Mouse (Mus musculus) limb, embryonic 13.5 days (tissue): Measurements from ENCODE around the gene Zgrf1. TPM values are rescaled to one million over a fixed set of nuclear protein-coding genes. Genes with fewer than 3 reads are reported as not detected.

Experiments
- ATAC-seq: fragments of 200-750 bp; cut with Nextera tagmentation; 2 replicates; pipeline ENCODE4 v1.8.0; 2017; ENCODE audit warnings: low read depth, moderate number of reproducible peaks, moderate TSS enrichment; ENCODE audit not compliant: low FRiP score
- H3K27ac ChIP-seq: fragments of 300-500 bp; sonication (generic); 2 replicates; pipeline ENCODE4 v1.5.1; 2015; ENCODE audit warnings: inconsistent platforms, mild to moderate bottlenecking, moderate library complexity
- H3K27me3 ChIP-seq: fragments of 300-500 bp; sonication (generic); 2 replicates; pipeline ENCODE4 v1.6.1; 2015; ENCODE audit warnings: mild to moderate bottlenecking, inconsistent platforms
- H3K36me3 ChIP-seq: fragments of 300-500 bp; sonication (generic); 2 replicates; pipeline ENCODE4 v1.6.1; 2015; ENCODE audit warnings: inconsistent platforms, mild to moderate bottlenecking, moderate library complexity
- H3K4me1 ChIP-seq: fragments of 300-500 bp; sonication (generic); 2 replicates; pipeline ENCODE4 v1.6.1; 2015; ENCODE audit warnings: inconsistent platforms
- H3K4me2 ChIP-seq: fragments of 300-500 bp; sonication (generic); replicated peaks from 2 replicates; pipeline ENCODE4 v1.6.1; 2015; ENCODE audit warnings: inconsistent platforms, mild to moderate bottlenecking, moderate library complexity
- H3K4me3 ChIP-seq: fragments of 300-500 bp; sonication (generic); 2 replicates; pipeline ENCODE4 v1.5.1; 2015; ENCODE audit warnings: moderate library complexity, mild to moderate bottlenecking, inconsistent platforms
- H3K9ac ChIP-seq: fragments of 300-500 bp; sonication (generic); 2 replicates; pipeline ENCODE4 v1.6.1; 2015; ENCODE audit warnings: mild to moderate bottlenecking, inconsistent platforms
- H3K9me3 ChIP-seq: fragments of 300-500 bp; sonication (generic); 2 replicates; pipeline ENCODE4 v1.6.1; 2016; ENCODE audit warnings: inconsistent platforms
- WGBS: fragments of 180-500 bp; shearing (Covaris S2); methylation state at CpG from one replicate; pipeline ENCODE4 v1.1.7; 2015; 5-methylcytosine and 5-hydroxymethylcytosine counted together
- polyA plus RNA-seq: library from polyadenylated mRNA; unstranded; fragments of >200 nt; fragmentation: Nextera tagmentation; extraction: Ambion mirVana; gene quantifications from 2 replicates; pipeline ENCODE4 v1.2.1, GENCODE M21; 2015

The Zgrf1 gene
- polyA plus RNA-seq, 1 experiment from 2014 or later: 10.6 TPM

DNA sequence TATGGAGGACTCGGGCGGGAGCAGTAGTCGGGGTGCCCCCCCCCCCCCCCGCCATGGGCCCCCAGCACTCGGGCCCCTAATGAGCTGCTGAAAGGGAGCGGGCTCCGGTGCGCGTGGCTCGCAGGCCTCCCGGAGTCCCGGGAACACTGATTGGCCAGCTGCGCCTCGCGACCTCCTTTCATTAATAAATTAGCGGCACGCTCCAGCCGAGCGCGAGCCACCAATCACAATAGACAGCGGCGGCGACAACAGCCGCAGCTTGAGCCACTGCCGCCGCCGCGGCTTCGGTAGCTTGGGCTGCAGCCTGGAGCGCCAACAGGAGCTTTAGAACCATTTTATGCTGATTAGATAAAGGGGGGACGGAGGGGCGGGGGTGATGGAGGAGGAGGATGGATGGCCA, 79.2 kb downstream of the Zgrf1 start:
- Histone ChIP-seq H3K27ac (no peak overlapping the region), H3K36me3 (no peaks in the 10 kb centered on the region), H3K4me2 (peak overlapping the region; percentile 75), H3K9ac (no peak overlapping the region), H3K4me3 (peak overlapping the region; percentile 44), H3K4me1 (peaks cover 40% of the 10 kb centered on the region), H3K9me3 (no peaks in the 10 kb centered on the region), H3K27me3 (peaks cover 95% of the 10 kb centered on the region)
- 0 out of 2 replicates have a peak, but pooled peaks have one; percentile 30 for ATAC-seq
- 1% methylated on average over 28 of the region's 32 CpGs for WGBS

DNA sequence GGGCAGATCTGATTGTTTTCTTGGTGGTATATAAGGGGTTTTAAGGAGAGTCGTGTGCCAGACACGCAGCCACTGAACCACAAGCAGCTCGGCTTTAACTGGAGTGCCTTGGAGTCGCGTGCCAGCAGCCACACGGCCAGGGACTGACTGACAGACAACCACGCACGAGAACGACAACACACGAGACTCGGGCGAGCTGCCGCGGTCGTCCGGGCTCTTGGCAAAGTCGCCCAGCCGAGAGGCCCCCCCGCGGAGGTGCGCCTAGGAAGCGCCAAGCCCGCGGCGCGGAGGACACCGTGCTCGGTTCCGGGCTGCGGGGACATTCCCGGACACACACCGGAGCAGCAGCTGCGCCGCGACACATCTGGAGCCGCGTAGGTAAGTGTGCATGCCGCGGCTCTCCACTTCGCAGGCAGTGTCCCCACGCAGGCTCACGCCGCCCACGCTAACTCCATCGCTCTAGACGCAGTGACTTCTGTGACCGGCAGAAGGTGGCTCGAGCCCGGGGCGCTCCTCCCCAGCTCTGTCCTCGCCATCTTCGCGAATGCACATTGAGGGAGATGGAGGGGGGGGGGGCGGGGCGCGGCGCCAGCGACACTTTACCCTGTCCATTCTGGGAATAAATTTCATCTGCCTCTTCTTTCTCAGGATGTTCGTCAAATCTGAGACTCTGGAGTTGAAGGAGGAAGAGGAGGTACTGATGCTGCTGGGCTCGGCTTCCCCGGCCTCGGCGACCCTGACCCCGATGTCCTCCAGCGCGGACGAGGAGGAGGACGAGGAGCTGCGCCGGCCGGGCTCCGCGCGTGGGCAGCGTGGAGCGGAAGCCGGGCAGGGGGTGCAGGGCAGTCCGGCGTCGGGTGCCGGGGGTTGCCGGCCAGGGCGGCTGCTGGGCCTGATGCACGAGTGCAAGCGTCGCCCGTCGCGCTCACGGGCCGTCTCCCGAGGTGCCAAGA, 80.1 kb downstream of the Zgrf1 start, which contains the start of gene Neurog2:
TSS of gene Neurog2 (plus strand) at position 56 of the 953 bp plus-strand sequence.
- peak within 1 kb of the TSS; percentile 75 for H3K4me2 ChIP-seq
- peak within 1 kb of the TSS; percentile 44 for H3K4me3 ChIP-seq
- H3K9ac ChIP-seq: peak within 1 kb of the TSS; percentile 35; the same call in 1 of the 2 replicates
- H3K27me3 ChIP-seq: peaks cover 95% of the 10 kb centered on the region
- H3K4me1 ChIP-seq: peaks cover 32% of the 10 kb centered on the region
- ATAC-seq: peak; percentile 20; the same call in 1 of the 2 replicates
- WGBS: under 1% methylated on average over 92 of the region's 92 CpGs
- H3K36me3 ChIP-seq: no peaks in the 10 kb centered on the region
- H3K9me3 ChIP-seq: no peaks in the 10 kb centered on the region
- no peak within 1 kb of the TSS for H3K27ac ChIP-seq

DNA sequence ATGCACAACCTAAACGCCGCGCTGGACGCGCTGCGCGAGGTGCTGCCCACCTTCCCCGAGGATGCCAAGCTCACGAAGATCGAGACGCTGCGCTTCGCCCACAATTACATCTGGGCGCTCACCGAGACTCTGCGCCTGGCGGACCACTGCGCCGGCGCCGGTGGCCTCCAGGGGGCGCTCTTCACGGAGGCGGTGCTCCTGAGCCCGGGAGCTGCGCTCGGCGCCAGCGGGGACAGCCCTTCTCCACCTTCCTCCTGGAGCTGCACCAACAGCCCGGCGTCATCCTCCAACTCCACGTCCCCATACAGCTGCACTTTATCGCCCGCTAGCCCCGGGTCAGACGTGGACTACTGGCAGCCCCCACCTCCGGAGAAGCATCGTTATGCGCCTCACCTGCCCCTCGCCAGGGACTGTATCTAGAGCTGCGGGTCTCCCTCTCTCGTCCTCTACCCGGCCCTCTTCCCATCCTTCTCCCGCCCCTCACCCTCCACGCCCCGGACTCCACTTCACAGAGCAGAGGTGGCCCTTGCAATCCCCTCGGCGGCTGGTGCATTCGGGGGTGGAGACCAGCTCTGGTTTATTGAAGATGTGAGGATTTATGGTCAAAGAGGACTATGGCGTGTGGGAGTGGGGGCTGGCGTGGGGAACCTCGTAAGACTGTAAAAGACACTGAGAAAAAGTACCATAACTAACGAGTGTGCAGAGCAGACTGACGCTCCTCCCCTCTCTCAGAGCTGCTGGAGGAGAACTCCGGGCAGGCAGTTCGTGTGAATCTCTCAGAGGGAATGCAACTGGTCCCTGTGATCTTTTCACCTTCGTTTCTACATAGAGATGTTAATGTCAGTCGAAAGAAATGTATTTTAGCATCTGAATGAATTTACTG, 81.1 kb downstream of the Zgrf1 start:
- Histone ChIP-seq H3K9me3 (no peaks in the 10 kb centered on the region), H3K36me3 (no peaks in the 10 kb centered on the region), H3K27ac (no peak overlapping the region), H3K4me1 (peaks cover 26% of the 10 kb centered on the region), H3K9ac (no peak overlapping the region), H3K27me3 (peaks cover 97% of the 10 kb centered on the region), H3K4me3 (peak overlapping the region; percentile 44), H3K4me2 (peak overlapping the region; percentile 75)
- 0% methylated on average over 58 of the region's 58 CpGs for WGBS
- ATAC-seq: peak; percentile 76

DNA sequence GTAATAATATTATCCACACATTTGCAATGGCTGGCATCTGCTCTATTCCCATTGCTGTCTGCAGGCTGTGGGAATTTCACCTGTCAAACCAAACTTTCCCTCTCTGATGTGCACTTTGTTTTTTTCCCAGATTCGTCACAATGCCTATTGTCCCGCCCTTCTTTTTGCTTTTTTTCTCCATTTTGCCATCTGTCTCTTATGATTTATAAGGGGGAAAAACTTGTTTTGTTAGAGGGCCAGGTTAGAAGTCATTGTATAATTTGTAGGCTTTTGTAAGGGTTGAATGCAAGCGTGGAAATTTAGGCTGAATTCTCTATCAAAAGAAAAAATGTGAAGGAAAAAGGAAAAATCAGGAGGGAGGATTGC, 81.7 kb downstream of the Zgrf1 start:
- WGBS: 7% methylated on average over 3 of the region's 3 CpGs
- Histone ChIP-seq H3K4me1 (peaks cover 29% of the 10 kb centered on the region), H3K36me3 (no peaks in the 10 kb centered on the region), H3K27ac (no peak overlapping the region), H3K9me3 (no peaks in the 10 kb centered on the region), H3K4me3 (no peak overlapping the region), H3K27me3 (peaks cover 97% of the 10 kb centered on the region), H3K4me2 (no peak overlapping the region), H3K9ac (no peak overlapping the region)
- ATAC-seq: no peak

DNA sequence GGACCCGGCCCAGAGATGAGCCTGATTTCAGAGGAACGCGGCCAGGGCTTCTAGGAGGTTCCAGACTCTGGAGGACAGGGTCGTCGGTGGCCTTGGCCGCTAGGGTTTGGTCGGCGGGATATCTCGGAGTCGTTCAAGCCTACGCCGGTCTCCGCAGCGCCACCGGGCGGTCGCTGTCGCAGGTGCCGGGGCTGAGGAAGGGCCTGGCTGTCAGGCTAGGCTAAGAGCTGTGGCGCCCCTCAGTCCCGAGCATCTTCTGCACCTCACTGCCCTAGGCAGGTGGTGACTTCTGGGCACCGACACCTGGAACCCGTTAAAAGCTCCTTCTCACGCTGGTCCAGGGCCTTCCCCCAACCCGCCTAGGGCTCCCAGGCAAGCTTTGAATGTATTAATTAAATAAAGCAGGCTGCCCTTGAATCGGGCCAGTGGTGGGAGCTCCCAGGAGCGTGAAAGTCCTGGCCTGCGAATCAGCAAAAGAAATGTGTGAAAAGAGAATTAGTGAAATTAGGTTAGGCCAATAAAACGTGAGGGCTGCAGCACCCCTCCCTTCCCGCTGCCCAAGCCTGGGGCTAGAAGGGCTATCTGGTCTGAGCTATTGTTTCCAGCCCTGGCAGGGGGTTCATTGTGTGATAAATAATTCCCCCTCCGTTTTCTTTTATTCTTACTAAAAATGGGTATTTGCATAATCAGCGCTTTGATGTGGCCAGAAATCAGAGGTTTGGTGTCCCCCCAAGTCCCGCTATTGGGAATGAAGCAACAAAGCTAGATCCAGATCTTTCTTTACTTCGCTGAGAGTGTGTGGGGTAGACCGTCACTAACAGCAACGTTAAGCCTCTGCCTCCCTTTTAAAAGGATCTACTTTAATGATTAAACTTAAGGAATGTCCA, 86.8 kb downstream of the Zgrf1 start:
- Histone ChIP-seq H3K4me1 (peaks cover 14% of the 10 kb centered on the region; the same call in 1 of the 2 replicates), H3K27ac (no peak overlapping the region), H3K9me3 (no peaks in the 10 kb centered on the region), H3K9ac (no peak overlapping the region), H3K4me2 (no peak overlapping the region), H3K36me3 (no peaks in the 10 kb centered on the region), H3K27me3 (peaks cover 97% of the 10 kb centered on the region), H3K4me3 (0 out of 2 replicates have a peak overlapping the region, but pooled peaks have one; percentile 7)
- ATAC-seq: peak; percentile 68
- WGBS: 1% methylated on average over 36 of the region's 36 CpGs

DNA sequence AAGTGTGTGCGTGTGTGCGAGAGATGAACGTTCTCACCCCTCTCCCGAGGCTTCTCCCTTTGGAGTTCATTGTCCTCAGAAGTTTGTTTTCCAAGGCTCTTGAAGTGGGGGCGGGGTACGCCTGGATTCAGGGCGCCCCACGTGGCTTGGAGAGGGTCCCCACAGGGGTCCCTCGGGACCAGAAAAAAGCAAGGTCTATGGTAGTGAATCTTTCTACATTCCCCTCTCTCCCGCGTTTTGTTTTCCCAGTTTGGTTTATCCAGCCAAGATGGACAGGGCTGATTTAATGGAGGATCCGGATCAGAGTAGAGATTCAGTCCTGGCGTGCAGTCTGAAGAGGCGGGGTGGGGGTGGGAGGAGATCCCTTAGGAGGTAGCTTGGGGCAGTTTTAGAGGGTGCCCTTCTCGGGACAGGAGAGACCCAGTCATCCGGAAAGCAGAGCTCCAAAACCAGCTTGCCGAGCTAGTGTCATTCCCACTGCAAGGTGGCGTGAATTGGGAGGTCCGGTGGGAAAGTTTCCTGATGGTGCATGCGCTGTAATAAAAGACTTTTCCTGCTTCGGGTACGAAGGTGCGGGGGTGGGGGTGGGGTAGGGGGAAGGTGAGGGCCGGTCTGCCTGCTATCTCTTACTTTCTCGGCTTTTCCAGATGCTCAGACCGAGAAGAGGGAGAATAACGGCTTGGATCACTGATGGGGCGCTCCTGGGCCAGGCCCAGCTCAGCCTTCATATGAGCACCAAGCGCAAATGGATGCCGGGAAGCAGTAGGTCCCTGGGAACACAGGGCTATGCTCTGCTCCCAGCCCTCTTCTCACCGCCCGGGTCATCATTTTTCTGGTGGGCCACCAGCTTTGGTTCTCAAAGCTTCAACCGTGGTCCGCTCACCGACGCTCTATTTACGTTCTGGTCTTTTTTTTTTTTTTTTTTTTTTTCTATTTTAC, 87.7 kb downstream of the Zgrf1 start:
- Histone ChIP-seq H3K36me3 (no peaks in the 10 kb centered on the region), H3K4me1 (peaks cover 14% of the 10 kb centered on the region; the same call in 1 of the 2 replicates), H3K27ac (no peak overlapping the region), H3K4me2 (peak overlapping the region; percentile 38; the same call in 1 of the 2 replicates), H3K27me3 (peaks cover 99% of the 10 kb centered on the region), H3K9me3 (no peaks in the 10 kb centered on the region), H3K9ac (no peak overlapping the region), H3K4me3 (0 out of 2 replicates have a peak overlapping the region, but pooled peaks have one; percentile 7)
- ATAC-seq: no peak
- 4% methylated on average over 37 of the region's 37 CpGs for WGBS

DNA sequence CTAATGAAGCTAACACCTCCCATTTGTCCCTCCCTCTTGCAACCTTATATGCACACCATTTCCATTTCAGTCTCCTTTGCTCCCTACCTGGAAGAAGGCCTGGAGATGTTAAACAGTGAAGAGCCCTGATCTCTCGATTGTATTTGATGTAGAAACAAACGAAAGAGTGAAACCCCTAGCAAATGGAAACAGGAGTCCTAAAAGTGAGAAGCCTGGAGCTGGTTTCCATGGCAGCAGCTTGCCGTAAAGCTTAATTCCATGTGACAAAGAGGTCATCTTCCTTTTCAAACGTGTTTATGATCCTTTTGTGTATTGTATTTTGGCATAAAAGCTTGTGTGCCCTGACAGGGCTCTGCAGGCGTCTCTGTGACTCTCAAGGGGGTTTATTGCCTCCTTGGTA, 88.9 kb downstream of the Zgrf1 start:
- ATAC-seq: no peak
- WGBS: 3% methylated on average over 5 of the region's 5 CpGs
- peaks cover 14% of the 10 kb centered on the region for H3K4me1 ChIP-seq

DNA sequence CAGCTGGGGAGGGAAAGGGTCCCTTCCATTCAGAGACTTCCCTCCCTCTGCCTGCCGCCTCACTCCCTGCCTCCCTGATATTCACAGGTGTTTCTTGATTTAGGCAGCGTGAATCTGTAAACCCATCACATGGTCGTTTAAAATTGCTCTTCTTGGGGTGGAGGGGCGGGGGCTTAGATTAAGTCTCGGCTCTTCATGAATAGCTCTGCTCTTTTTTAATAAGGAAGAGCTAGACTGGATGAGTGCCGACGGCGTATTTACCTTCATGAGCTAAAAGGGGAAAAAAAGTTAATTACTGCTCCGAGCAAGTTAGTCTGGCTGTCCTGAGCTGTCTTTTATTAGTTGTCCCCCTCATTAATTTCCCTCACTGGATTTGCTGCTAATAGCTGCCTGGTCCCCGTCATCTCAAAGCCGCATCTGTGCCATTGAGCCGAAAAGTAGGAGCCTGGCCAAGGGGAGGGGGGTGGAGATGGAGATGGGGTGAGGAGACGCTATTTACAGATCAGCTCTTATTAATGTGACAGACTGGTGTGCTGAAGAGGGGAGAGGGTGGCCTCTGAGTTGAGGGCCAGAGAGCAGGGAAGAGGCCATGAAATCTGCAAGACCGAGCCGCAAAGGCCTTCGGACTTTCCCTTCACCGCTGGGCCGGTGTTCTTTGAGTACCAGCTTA, 93.0 kb downstream of the Zgrf1 start:
- WGBS: 32% methylated on average over 18 of the region's 18 CpGs
- no peak overlapping the region for H3K9ac ChIP-seq
- H3K27ac ChIP-seq: no peak overlapping the region
- no peak for ATAC-seq
- H3K4me2 ChIP-seq: no peak overlapping the region; the same call in 1 of the 2 replicates
- no peak overlapping the region for H3K4me3 ChIP-seq
- H3K36me3 ChIP-seq: no peaks in the 10 kb centered on the region
- no peaks in the 10 kb centered on the region for H3K9me3 ChIP-seq
- no peaks in the 10 kb centered on the region; the same call in 1 of the 2 replicates for H3K4me1 ChIP-seq
- H3K27me3 ChIP-seq: peaks cover 73% of the 10 kb centered on the region

More for the DNA sequence above, 88.9 kb downstream of the Zgrf1 start:
- Histone ChIP-seq H3K4me2 (no peak overlapping the region), H3K4me3 (no peak overlapping the region), H3K36me3 (no peaks in the 10 kb centered on the region), H3K9ac (no peak overlapping the region), H3K27me3 (peaks cover 100% of the 10 kb centered on the region), H3K9me3 (no peaks in the 10 kb centered on the region), H3K27ac (no peak overlapping the region)

DNA sequence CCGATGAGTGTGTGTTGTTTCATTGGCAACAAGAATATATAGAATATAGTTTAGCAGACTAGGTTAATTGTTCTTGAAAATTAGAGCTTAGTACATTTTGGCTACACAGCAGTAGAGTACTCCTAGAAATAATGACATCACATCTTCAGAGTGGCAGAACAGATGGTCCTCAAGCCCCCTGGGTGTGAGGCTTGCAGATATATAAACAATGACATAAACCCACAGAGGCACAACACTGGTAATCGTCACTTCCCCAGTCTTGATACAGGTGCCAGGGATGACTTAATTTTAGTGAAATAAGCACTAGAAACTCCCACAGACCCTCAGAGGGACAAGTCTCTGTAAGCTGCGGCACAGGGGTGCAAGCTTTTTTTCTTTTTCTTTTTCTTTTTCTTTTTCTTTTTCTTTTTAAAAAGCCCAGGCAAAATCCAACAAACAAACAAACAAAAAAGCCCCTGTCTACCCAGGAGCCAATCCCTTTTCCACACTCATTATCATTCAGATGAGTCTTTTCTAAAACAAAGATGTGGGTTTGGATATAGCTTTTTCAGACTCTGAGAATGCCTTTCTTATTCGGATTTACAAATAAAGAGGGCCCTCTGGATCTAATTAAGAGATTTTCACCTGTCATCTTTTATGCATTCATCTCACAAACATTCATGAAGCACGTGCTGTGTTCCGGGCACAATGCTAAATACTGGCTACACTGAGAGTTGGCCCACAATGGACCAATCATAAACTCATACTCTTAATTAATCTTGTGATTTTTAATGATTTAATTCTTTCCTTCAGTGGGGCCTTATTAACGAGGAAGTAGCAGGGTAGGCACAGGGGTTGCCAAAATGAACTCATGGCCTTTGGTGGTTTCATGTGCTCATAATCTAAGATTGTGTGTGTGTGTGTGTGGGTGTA, 98.7 kb downstream of the Zgrf1 start:
- H3K27me3 ChIP-seq: peaks cover 20% of the 10 kb centered on the region
- no peak overlapping the region for H3K4me2 ChIP-seq
- no peak overlapping the region for H3K27ac ChIP-seq
- ATAC-seq: no peak
- H3K36me3 ChIP-seq: no peaks in the 10 kb centered on the region
- no peaks in the 10 kb centered on the region for H3K9me3 ChIP-seq
- H3K4me1 ChIP-seq: no peaks in the 10 kb centered on the region
- no peak overlapping the region for H3K4me3 ChIP-seq
- no peak overlapping the region for H3K9ac ChIP-seq
- WGBS: 47% methylated on average over 7 of the region's 7 CpGs
